Mouse (Mus musculus) R1 (cell line): ENCODE measurements around the gene Rfx7.
A peak's percentile ranks its signal among the peaks of the same experiment; 100 is the strongest.

Experiments
- DNase-seq: peaks from one replicate; pipeline ENCODE4 v3.0.0-alpha.2; 2018; ENCODE audit warnings: low read depth, low spot score

The Rfx7 gene

DNA sequence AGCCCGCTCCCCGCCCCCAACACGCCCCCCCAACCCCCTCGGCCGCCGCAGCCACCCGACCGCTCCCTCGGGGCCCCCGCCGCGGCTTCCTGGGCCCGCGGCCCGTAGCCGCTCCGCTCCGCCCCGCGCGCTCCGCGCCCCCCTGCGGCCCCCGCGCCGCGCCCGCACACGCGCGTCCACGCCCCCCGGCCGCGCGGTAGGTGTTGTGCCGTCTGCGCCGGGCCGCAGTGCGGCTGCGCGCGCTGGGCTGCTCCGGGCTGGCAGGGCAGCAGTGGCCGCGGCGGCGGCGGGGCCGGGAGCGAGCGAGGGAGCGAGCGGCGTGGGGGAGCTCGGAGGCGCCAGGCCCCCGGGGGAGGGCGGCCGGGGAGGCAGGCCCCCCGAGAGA, at the start of gene Rfx7:
Gene Rfx7, plus strand, starts transcription at position 245 of the 385 bp plus-strand sequence.
- peak; percentile 63 for DNase-seq

DNA sequence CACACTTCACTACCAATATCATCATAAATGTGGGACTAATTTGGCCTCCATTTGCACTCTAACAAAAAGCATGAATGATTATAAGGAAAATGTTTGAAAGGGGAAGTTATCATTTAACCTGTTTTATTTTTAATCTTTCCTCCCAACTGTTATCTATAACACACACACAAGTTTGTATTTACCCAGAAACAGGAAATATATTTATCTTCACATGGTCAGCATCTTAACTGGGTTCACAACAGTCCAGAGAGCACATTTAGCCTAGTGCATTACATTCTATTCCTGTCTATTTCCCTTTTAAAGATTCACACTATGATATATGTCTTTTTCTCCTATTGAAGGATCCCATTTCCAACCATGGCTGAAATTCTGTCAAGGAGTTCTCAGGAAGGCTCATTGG, 43.5 kb upstream of the Rfx7 start:
- DNase-seq = no peak

DNA sequence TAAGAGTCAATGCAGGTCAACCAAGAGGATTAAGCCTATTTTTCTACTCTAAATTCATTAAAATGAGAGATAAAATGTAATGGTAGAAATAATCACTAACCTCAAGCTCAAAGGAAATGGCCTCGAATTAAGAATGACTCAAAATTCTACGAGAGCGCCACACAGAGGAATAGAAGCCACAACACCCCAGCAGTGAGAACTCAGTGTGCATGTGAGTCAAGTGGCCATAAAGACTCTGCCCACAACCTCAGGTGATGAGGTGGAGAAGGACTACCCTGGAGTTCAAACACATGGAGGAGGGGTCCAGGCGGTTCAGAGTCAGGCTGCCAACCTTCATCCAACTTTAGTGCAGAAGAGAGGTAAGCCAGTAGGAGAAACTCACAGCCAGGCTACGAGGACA, 42.9 kb upstream of the Rfx7 start:
- DNase-seq = no peak

DNA sequence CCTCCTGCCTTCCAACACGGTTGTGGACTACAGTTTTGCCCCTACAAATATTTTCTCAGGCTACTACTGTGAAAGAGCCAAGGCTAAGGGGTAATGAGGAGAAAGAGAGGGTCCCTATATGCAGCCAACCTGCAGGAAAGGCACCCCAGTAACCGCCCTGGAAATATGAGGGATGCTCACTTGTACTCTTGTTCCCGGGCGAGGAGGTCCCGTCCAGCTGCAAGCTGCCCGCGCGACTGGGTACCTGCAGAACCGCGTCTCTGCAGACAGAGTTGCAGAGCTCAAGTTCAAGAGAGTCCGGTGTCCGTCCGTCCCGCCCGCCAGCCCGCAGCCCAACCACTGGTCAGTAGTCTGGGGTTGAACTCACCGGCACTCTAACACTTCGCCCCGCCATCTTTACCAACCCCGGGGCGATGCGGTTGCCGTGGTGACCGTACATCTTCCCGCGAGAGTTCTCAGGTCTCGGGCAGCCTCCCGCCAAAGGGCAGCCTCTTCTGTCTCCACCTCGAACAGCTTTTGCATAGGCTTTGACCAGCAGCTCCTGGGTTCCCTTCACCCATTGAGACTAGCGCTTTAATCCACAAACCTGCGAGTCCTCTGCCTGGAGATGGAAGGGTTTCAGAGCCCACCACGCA, 40.4 kb upstream of the Rfx7 start:
- peak; percentile 94 for DNase-seq

DNA sequence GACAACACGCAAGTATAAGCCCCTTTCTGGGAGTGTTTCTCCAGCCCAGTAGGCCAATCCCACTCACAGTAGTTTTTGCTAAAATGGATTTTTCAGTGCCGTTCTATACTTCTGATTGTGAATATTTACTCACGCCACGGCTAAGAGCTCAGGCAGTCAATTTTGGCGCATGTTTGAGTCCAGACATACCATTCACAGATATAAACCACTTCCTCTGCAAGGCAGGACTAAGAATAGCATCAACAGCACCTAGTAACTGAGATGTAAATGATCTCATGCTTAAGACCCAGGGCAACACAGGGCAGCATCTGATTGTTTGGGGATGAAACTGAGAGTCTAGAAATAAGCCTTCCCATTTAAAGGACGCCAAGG, 39.9 kb upstream of the Rfx7 start, which contains the start of gene Tex9:
Gene Tex9, minus strand, starts transcription at position 19 of the 372 bp plus-strand sequence.
- no peak for DNase-seq

DNA sequence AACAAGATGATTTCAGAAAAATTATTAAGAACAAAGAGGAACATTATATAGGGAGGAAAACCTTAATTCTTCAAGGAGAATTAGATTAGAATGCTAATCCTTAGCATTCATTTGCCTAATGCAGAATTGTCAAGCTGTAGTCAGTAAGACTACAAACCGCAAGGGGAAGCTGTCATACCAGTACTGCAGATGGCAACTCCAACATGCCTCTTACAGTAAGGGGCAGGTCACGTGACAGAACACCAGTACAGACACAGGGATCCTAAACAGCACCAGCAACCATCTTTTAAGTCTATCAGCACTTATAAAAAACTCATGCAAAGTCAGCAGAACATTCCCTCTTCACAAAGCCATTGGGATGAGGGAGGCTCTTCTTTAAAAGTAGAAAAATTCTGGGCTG, 38.6 kb upstream of the Rfx7 start:
- peak; percentile 38 for DNase-seq

DNA sequence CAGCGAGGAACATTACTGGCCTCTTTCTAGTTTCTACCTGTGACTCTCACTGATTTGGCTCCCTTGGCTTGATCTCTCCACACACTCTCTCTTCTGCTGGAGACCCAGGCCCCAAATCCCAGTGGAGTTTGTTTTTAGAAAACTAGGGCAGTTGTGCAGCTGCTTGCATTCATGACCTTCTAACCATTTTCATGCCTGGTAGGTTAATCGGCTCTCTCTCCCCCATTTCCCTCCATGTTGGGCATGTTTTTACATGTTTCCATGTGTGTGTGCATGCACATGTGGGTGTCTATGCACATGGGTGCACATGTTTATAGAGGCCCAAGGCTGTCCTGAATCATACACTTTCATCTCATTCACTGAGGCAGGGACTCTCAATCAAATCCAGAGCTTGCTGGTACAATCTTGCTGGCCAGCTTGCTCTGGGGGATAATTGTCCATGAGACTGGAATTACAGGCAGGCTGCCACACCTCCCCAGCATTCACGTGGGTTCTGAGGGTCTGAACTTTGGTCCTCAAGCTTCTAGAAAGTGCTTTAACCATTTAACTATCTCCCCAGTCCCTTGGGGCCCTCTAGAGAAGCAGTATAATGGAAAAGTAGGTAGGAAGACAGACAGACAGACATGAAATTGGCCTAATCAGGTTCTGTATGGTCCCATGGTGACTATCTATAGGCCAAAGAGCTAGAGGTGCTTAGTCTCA, 37.9 kb upstream of the Rfx7 start:
- no peak for DNase-seq

DNA sequence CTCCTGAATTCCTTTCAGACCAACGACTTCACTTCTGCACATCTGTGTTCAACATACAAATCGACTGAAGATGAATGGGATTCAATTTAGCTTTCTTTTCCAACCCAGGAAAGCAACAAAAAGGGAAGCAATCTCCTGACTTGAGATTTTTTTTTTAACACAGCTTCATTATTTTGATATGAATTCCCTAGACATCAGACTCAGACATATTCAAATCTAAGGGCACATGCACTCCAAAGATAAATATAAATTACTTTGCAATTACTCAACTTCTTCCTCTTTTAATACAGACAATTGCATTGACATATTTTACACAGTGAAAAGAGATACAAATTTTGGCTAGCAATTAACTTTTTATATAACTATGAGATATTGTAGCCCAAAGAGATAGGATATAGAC, 35.3 kb upstream of the Rfx7 start:
- no peak for DNase-seq

DNA sequence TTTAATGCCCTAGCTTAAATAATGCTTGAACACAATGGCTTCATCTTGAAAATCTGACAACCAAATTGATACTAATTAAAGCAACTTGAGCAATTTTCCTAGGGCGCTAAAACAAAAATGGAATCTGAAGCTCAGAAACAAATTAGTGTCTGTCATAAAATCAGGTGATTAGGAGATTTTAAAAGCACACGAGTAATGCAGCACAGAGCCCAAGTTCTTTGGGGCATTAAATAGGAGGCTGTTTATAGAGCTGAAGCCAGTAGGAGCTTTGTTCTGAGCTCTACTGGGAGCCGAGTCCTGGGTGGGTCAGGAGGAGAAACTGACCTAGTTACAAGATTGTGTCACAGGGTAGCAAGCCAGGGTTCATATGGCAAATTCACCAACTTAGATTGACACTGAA, 34.9 kb upstream of the Rfx7 start:
- DNase-seq = no peak

DNA sequence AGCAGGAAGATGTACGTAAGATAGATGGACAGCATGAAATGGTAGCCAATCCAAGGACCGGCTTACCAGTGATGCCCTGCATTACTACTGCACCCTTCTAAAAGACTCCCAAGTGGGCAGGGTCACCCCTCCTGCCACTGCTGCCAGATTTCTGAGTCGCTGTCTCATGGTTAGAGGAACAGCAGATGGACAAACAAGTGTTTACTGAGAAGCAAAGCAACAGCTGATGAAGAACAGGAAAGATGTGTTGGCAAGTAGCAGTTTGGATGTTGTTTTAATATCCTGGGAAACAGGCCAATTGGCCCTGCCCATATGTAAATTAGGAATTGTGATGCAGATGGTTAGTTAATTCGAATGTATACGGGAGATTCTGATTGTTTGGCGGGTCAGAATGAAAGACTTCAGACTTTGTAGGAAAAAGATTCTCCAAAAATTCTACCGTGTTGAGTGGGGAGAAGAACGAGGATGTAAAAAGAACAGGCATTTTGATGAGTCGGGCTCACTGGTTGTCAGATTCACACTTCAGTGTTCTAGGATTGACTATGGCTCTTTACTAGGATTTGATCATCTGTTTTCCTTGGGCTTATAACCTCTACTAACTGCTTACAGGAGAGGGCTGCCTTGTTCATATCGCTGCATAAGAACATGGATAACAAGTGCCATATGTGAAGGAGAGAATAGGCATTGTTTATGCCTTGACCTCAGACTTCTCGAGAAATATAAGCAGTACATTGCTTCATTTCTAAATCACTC, 19.6 kb upstream of the Rfx7 start:
- peak; percentile 47 for DNase-seq

DNA sequence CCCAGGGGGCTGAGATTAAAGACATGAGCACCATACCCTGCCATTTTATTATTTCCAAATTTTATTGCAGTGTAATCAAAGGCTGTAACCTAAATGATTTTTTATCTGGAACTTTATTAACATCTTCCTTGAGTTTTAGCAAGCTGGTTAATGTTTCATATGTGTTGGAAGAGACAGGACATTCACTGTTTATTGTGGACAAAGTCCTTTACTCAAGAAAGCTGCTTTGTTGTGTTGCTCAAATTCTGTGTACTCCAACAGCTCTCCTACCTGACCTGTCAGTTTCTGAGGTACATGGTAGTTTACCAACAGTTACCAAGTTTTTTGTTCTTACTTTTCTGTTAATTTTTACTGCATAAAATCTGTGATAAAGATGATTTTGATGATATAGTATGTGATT, 16.7 kb upstream of the Rfx7 start:
- DNase-seq = no peak

DNA sequence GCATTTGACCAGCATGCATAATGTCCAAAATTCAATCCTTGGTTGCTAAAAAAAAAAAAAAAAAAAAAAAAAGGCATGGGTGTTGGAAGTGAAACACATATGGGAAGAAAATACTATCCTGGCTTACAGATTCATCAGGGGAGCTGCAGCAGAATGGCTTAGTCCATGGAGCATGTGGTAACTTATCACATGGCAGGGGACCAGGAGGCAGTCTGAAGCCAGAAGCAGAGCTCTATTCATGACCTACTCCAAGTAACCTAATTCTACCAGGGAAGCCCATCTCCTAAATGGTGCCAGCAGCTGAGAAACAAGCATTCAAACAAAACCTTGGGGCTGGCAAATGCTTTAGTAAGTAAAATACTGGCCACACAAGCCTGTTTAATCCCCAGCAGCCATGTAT, 12.8 kb upstream of the Rfx7 start:
- DNase-seq = no peak

DNA sequence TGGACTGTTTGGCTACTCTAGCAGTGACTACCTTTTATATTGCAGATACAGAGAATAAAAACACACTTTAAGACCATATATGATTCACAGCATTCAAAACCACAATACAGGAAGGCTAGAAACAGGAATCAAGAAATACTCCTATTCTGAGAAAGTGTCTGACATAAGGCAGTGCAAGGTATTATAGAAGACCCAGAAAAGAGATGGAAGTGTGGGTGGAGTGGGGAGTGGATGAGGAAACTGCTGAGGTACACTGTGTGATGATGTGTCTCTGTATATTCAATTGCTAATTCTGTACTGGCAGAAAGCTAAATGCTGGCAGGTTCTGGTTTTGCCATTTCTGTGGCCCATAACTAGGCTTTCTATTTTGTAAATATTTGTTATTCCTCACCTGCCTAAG, 11.2 kb upstream of the Rfx7 start:
- no peak for DNase-seq

DNA sequence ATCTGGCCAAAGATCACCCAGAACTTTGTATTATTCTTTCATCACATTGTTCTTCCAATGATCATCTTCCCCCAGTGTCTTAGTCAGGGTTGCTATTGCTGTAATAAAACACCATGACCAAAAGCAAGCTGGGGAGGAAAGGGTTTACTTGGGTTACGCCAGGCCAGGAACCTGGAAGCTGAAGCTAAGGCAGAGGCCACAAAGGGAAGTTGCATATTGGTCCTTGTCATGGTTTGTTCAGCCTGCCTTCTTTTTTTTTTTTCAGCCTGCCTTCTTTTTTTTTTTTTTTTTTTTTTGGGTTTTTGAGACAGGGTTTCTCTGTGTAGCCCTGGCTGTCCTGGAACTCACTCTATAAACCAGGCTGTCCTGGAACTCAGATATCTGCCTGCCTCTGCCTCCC, 5.9 kb upstream of the Rfx7 start:
- DNase-seq = no peak

DNA sequence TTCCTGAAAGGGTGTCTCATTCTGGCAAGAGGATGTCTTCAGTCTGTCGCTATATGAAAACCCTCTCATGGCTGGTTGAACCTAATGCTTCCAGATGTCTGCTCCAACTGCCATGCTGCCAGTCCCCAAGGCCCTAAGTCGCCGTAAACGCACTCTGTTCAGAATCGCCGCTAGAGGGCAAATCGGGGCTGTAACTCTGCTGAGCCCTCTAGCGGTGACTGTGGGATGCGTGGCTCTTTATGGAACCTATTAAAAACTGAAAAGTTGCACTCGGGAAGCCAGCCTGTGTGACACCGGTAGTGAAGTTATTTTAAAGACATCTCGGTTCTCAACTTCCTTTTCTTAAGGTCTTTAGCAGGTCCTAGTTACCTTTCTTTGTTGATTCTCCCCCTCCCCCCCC, 1.8 kb upstream of the Rfx7 start:
- peak; percentile 96 for DNase-seq

DNA sequence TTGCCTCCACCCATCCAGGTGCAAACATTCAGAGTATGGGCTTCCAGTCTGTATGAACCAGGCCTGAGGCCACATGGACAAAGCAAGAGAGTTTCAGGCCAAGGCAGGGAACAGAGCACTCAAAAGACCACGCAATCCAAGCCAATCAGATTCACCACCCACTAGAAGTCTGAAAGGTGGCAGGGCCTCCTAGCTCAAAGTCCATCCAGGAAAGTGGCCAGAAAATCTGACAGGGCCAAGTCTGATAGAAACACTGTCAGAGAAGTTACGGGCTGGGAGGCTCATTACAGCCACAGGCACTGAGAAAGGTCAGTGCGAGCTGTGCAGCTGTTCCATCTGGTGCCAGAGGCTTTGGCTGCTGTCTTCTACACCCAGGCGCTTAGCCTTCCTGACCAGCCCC, 1.2 kb upstream of the Rfx7 start:
- peak; percentile 30 for DNase-seq

DNA sequence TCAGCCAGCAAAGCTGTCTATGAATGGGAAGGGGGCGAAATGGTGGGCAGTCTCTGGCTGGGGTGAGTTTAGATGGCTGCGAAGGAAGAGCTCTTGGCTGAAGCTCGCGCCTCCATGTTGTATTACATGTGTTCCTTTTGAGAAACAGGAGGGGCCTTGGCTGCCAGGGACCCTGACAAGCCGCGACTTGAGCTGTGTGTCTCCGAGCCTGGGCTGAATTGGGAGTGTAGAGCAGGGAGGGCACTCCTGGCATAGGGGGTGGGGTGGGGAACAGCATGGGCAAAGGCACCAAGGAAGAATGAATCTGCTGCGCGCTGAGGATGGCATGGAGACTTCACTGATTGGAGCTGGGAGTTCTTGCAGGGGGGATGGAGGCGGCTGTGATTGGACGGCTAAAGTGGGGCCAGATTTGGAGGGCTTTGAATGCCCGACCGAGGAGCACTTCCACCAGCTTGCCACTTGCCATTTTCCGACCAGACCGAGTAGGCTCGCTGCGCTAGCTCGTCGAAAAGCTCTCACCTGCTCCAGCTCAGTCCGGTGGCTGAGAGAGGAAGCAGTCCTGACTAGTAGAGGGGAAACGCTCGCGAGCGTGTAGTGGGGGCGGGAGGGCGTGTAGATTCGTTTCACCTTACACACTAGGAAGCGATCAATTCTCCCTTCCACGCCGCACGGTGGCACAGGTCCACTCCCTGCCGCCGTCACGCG, 597 bp upstream of the Rfx7 start:
- DNase-seq = peak; percentile 96

DNA sequence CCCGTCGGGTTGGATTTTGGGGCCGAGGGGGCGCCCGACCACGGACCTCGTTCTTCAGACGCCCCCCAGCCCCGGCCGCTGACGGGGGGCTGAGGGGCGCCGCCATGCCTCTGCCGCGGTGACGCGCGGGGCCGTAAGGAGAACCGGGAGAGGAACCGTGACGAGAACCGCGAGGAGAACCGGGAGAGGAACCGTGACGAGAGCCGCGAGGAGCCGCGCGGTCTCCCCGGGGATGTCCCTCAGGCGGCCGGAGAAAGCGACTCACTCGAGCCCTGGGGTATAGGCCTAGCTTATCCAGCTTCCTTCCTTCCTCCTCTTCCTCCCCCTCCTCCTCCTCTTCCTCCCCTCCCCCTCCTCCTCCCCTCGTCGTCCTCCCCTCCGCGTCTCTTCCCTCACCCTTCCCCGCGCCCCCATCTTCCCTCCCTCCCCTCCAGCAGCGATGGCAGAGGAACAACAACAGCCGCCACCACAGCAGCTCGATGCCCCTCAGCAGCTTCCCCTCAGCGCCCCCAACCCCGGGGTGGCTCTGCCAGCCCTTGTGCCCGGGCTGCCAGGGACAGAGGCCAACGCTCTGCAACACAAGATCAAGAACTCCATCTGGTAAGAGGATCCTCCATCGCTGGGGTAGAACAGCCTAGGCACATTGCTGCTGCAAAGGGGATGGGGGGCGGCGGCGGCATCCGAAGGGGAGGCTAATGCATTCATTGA, 495 bp downstream of the Rfx7 start:
- DNase-seq = peak; percentile 72

DNA sequence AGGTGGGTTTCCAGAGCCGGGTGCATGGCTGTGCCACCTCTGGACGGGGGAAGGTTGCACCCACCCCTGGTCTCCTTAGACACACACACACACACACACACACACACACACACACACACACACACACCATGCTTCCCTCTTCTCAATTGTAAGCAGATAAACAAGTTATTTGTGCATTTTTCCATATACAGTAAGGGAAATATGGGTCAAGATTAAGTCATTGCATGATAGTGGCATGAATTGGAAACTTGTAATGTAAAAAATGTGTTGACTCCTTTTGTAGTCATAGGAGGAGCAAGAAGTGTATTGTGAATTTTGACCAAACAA, 1.0 kb downstream of the Rfx7 start:
- DNase-seq = no peak

DNA sequence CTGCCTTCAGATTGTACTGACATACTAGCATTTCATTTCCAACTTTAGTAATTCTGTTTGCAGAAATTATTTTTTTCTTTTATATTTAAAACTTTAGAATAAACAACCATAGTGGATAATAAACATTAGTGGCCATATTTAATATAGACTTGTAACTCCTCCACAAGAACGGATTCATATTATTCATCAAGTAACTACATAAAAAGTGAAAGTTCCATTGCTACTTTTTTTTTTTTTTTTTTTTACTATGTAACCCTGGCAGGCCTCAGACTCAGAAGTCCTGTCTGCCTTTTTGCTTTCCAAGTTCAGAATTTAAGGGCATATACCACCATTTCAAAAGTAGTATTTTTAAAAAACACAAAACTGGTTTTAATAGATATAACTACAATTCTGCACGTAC, 2.9 kb downstream of the Rfx7 start:
- DNase-seq = no peak

DNA sequence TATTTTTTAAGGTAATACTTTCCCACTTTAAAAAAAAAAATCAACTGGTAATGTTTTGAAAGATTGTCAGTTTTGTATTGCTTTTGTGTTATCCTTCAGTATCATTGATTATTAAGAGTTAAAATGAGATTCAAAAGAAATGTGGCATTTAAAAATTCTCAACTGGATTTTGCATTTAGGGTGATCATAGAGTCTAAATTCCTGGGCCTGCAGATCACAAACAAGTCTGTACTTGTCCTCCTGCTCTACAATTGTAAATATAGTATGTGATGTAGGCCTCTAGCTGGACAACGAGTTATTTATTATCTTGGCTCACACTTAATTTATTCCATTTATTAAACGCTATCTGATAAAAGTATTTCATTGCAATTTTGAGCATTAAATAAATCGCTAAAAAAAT, 3.4 kb downstream of the Rfx7 start:
- no peak for DNase-seq

DNA sequence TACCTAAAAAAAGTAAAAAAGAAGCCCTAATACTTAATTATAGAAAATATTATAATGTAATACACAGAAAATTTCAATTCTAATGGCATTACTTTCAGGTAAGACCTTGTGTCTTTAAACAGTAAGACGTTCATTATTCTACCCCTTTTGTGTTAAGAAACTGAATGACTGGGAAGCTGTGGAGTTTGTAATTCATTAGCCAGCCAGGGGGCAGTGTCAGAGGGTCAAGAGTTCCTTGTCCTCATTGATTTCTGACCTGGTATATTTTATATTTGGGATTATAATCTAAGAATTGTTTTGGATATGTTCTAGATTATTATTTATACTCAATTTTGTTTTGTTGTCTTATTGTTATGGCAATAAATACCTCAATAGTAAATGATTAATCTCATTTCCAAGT, 5.0 kb downstream of the Rfx7 start:
- peak; percentile 37 for DNase-seq
